Comparison of ENCODE assay signal across 23 mouse cellular contexts in the genomic region with DNA sequence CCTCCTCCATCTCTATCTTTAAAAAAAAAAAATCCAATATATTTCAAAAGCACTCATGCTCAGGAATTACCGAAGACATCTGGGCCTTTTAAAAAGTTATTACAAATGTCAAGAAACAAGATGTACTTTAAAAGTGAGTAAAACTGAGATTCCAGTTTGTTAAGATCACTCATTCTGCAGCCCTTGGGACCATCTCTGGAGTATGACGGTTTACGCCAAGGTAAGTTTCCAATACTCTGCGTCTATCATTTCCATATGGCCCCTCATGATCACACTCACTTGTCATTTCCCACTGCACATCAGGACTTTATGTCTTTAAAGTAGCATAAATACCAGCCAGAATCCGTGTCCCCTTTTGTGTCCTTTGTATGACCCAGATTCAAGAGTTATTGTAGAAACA.
"Had no signal": no experiment of that assay in that cellular context is flagged by ENCODE, and none has a peak within 500 bp of the region (broad histone marks: within the 10 kb centered on the region; RNA-seq: fewer than 3 reads in every experiment).

No protein-coding gene starts in this region.

- H3K9me3 ChIP-seq: heart, embryonic 10.5 days; heart, embryonic 12.5 days; hindbrain, embryonic 10.5 days; hindbrain, embryonic 12.5 days; intestine, embryonic 15.5 days; liver, embryonic 13.5 days; liver, embryonic 15.5 days had no signal

- H3K9ac ChIP-seq: heart, embryonic 12.5 days; hindbrain, embryonic 12.5 days; hindbrain, embryonic 14.5 days; intestine, embryonic 15.5 days; liver, embryonic 13.5 days; liver, embryonic 15.5 days had no signal

- H3K27ac ChIP-seq: gastrocnemius, adult 2 months; heart, embryonic 10.5 days; hindbrain, embryonic 12.5 days; hindbrain, embryonic 14.5 days; intestine, embryonic 15.5 days; layer of hippocampus, adult 2 months; left cerebral cortex, adult 2 months; liver, embryonic 13.5 days; liver, embryonic 15.5 days had no signal

- H3K4me3 ChIP-seq: gastrocnemius, adult 2 months; heart, embryonic 10.5 days; heart, embryonic 12.5 days; hindbrain, embryonic 10.5 days; hindbrain, embryonic 12.5 days; intestine, embryonic 15.5 days; layer of hippocampus, adult 2 months; left cerebral cortex, adult 2 months; liver, embryonic 13.5 days; liver, embryonic 15.5 days had no signal

- H3K27me3 ChIP-seq: intestine, embryonic 15.5 days had no signal

- H3K36me3 ChIP-seq: heart, embryonic 10.5 days; heart, embryonic 12.5 days; hindbrain, embryonic 10.5 days; hindbrain, embryonic 12.5 days; intestine, embryonic 15.5 days; liver, embryonic 13.5 days; liver, embryonic 15.5 days had no signal

- ATAC-seq: inflammation-experienced regulatory T-cells, adult 6 months; intestine, embryonic 15.5 days; intestine, postnatal 0 days had no signal

- H3K4me2 ChIP-seq: heart, embryonic 12.5 days; hindbrain, embryonic 12.5 days; hindbrain, embryonic 14.5 days; intestine, embryonic 15.5 days; liver, embryonic 11.5 days; liver, embryonic 13.5 days; liver, embryonic 15.5 days had no signal

- DNase-seq: gastrocnemius, postnatal 10 days; gastrocnemius, postnatal 25 days; heart, postnatal 4 days; kidney, adult 18-20 months; kidney, adult 8-10 months; kidney, postnatal 10 days; kidney, postnatal 25 days; kidney, postnatal 4 days; liver; liver, embryonic 13.5 days had no signal
